Mouse (Mus musculus) stomach, postnatal 0 days (tissue): ENCODE data around the gene Cyb5r2.

Experiments used
- CTCF ChIP-seq: IDR thresholded peaks from 2 replicates; pipeline ENCODE4 v1.5.1; 2016; ENCODE audit warnings: antibody characterized with exemption, low read depth, mild to moderate bottlenecking, moderate library complexity
- EP300 ChIP-seq: optimal IDR thresholded peaks from 2 replicates; pipeline ENCODE3; 2016; ENCODE audit warnings: antibody characterized with exemption

GRCm38 (mm10) chr7:107707650-107708049 lies 50.2 kb downstream of the Cyb5r2 start:
- TF ChIP-seq CTCF (no peak), EP300 (no peak)
